Mouse (Mus musculus) regulatory T cell (primary cell): ENCODE results near the gene Slit3.

ENCODE experiments used
- in situ Hi-C: fragments of 300-600 bp; cut with MboI, MseI; formaldehyde crosslinking; loops from one replicate; pipeline ENCODE4 v1.15.1; 2025; ENCODE audit warnings: high pct_unique_total_duplicates

The Slit3 gene

DNA sequence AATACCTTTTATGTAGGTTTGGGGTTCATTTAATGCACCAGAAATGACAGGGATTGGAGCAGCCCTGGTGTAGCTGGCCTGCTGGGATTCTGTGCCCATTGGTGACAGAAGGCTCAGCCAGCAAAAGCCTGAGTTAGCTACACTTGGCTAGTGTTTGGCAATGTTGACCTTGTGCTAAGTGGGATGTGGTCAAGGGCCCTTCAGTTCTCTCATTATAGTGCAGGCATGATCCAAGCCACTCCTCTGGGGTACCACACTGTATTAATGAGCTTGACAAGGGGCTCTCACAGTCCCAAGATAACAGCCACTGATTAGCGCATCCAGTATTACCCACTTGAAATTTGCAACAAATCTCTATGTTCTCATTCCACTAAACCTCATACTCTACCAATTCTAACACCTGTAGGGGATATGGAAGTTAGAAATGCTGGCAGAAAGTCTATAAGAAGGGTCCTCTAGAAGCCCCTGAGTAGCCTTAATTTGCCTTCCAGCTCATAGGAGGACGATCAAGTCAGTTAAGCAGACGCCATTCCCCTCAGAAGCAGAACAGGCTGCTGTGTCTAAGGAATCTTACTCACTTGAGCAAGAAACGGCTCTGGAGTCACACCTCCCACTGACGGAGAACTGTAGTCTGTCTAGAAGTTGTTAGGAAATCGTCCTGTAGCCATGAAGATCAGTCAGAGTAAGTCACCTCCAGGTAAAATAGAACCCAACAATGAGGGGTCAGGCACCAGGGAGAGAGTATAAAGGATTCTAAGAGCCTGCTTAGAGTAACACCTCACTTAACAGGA, 448.3 kb downstream of the Slit3 start:
- in situ Hi-C loops = no loop called here

DNA sequence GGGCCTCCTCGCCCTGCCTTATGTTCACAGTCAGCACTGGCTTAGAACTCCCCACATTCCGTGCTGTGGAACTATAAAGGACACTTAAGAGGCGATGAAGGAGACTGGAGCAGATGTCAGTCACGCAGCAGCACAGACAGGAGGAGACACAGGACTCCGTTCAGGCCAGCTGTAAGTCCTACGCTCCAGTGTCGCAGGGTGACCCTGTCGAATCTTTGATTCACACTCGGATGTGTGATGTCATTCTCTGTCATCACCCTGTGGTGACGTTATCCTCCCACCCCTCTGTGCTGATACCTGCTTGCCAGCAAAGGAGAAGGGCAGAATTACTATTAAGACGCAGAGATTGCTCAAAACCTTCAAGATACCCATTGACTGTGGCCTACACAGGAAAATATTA, 448.9 kb downstream of the Slit3 start:
- in situ Hi-C loops = no loop called here

DNA sequence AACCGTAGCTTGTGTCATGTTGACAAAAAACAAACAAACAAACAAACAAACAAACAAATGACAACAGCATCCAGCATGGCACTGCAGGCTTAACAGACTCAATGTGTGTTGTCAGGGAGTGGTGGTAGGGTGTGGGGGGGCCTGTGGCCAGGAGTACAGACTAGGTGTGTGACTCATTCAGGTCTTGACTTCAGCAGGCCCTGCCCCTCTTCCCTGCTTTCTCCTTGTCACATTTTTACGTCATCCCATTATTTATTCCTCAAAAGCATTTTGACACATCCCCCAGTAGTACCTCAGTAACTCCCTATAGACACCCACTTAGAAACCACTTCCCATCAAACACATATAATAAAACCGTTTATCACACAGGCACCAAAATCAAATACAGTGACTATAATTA, 450.9 kb downstream of the Slit3 start:
- in situ Hi-C loops = no loop called here

DNA sequence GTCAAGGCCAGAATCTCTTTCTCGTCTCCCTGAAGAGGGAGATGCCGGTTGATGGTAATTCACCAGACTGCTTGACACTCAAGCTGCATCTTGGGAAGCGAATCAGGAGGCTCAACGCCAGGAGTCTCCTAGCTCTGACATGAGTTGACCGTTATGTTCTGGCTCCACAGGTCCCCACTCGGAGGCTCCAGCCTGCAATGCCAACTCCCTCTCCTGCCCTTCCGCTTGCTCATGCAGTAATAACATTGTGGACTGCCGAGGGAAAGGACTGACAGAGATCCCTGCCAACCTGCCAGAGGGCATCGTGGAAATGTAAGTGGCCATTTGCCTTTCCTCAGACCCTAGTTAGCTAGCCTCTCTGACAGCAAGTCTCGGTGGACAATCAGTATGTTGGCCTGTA, 457.8 kb downstream of the Slit3 start:
- in situ Hi-C loops = no loop called here

DNA sequence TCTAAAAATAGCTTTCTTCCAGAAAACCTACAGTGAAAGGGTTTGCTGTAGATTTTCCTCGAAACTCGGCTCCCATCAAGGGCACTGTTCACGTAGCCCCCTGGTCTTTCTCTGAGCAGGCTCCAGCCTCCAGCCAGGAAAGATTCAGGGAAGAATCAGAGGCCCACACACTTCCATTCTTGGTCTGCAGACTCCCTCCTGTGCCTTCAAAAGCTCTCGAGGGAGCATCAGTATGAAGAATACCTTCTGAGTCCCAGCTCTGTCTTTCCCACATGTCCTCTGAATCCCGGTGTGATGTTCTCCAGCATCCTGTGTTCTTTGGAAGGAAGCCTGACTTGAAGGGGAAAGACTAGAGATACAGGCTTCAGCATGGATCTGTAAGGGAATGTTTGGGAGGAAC, 461.6 kb downstream of the Slit3 start:
- in situ Hi-C loops = no loop called here

DNA sequence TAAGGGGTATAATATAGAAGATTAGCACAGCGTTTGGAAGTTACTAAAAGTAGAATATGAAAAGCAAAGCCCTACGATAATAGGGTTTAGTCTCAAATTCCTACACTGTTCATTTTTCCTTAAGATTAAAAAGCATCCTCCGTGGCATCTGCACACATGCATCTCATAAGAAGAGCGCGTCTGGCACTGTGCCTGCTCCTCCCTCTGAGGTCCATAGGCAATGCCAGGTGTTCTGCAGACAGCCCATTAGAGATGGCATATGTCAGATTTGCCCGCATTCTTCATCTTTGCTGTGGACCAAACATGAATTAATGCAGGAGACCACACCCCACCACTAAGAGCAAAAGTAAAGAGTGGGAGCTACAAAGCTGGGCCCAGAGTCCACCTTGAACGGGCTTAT, 462.6 kb downstream of the Slit3 start:
- in situ Hi-C loops = no loop called here

DNA sequence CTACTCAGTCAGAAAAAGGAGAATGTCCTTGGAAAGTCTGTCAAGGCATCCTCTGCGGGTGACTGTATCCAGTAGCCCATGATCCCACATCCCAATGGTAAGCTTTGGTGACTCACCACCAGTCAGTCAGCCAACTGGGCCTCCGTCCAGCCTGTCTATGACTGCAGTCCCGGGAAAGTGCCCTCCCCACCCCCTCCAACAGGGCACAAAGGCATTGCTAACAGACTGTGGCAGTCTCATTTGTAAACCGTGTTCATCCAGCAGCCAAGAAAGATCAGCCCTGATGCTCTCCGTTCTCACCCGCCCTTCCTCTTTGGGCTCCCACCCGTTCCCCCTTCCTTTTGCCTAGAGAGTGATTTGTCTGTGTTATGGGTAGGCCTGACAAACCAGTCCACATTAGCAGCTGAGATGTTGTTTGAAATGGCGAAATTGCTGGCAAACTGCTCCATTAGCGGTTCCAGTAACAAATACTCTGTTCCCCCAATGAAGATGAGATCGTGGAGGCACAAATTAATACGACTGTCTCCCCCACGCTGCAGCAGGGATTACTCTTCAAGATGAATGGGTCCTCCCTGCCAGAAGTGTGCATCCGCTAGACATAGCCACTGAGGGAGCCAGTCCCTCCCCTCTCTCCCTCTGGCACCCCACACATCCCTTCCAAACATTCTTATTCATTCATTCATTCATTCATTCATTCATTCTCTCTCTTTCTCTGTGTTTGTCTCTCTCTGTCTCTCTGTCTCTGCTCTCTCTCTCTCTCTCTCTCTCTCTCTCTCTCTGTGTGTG, 466.3 kb downstream of the Slit3 start:
- in situ Hi-C loops = no loop called here

DNA sequence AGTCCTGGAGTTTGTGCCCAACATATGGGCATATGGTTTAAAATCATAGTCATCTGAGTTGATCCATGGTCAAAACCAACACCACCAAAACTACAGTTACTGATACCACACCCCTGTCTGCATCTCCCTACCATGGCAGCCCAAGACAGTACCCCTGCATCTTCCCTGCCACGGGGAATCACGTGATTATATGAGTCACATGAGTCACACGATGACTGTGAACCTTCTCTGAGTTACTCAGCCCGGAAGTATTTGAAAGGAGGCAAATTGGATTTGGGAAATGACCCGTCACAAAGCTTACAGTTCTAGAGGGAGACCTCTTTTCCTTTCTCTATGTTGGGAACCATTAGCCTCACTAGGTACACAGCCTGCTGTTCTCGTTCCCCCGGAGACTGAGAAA, 468.9 kb downstream of the Slit3 start:
- in situ Hi-C loops = no loop called here

DNA sequence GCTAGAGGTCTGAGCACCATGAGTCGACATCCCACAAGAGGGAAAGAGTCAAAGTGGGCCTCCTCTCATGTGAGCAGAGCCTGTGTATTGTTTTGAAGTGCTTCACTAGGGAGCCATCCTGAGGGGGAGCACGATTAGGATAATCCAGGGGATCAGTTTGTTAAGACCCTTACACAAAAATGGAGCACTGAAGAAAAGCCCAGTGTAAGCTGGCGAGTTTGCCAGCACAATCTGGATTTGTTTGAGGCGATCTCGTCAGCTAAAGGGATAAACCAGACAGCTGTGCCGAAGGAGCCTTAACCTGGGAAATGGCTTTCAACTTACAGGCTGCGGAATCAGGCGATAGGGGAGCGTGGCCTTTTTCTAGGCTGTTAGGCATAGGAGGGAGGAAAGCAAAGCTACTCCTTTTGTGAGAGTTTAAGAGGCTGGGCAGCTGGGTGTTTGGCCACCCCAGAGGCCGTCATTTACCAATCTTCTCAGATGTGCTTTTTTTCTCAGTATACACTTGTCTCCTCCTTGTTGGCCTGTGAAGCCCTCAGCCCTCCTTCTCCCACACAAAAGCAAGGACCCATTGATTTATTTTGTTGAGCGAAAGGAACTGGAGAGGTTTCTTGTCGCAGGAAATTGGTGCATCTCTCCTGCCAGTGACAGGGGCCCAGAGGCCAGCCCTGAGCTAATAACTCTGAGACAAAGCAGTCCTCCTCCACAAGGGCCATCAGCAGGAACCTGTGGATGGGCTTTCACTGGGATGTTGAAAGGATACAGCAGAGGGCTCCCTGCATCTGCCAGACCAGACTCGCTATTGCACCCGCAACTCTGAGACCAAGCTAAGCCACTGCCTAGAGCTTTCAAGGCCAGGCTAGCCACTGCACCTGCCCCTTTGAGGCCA, 472.4 kb downstream of the Slit3 start:
- in situ Hi-C loops = no loop called here

DNA sequence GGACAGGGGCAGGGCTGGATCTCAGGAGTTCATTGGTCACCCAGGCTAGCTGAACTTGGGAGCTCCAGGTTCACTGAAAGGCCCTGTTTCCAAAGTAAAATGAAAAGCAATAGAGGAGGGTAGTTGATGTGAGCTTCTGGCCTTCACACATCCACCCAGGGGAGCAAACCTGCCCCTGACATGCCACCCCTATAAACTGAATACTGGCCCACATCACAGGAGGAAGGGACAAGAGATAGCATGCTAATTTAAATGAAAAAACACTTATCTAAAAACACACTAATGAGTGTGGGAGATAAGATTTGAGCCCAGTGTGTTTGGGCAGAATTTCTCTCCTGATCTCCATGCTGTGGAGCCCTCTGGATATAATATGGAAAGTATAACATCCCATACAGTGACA, 475.0 kb downstream of the Slit3 start:
- in situ Hi-C loops = no loop called here

DNA sequence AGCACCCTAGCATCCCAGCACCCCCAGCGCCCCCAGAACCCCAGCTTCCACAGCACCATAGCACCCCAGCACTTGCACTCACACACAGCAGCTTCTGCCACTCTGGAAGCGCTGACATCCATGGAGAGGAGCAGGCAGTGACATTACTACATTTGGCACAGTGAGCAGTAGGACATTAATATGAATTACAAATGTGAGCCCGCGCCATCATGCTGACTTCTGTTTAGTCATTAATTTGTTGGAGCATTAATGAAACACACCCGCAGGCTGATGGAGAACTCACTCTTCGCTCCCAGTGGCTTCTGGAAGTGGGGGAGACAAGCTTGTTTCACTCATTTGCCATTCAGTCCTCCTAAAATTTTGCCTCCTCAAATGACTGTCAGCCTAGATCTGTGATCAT, 476.9 kb downstream of the Slit3 start:
- in situ Hi-C loops = no loop called here

DNA sequence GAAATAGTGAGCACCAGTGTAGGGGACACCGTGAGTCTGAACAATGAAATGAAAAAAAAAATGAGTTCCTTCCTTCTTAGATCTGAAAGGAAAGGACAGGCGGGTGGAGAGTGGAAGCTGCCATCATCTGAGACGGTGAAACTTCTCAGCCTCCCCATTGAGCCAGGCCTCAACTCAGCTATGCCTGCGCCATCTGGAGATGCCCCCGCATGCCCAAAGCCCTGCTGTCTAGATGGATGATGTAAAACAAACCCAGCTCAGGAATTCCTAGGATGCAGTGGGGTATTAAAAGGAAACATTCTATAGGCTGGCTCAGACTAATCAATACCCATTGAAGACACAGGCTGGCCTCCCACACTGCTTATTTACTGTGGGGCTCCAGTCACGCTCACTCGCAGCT, 477.7 kb downstream of the Slit3 start:
- in situ Hi-C loops = no loop called here

DNA sequence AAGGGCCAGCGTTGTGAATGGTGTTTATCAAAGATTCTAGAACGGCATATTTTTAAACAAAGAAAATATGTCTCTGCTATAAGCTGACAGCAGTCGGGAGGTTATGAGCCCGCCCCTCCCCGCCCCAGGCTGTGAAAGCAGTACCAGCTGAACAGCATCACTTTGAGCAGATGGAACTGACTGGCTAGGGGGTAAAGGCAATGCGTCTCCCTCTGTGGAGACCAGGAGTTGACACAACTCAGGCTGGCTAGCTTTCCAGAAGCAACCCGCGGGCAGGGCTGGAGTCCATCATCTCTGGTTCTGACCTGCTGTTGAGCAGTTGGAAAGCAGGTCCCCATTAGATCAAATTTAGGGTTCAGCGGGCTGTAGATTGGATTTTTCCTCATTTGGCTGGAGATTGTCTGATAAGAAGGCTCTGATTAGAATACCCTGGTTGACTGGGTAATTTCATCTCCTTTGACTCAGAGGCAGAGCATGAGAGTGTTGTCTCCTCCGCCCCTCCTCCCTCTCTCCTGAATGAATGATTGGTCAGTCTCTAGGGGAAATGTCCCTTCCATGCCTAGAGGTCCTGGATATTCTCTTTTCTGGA, 480.7 kb downstream of the Slit3 start:
- in situ Hi-C loops = no loop called here

DNA sequence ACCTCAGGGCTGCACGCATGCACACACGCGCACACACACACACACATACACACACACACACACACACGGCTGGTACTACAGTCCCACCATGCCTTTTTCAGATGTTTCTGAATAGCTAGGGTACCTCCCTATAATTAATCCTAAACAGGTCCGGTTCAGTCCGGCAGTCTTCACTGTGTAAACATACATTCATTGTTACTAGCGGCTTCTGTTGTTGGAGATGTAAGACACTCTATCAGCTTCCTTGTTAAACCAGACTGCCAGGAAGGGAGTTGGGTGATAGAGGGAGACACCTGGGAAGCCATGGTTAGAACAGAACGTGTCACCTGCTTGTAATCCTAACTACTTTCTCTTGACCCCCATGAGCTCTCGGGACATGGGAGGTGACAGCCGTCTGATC, 481.6 kb downstream of the Slit3 start:
- in situ Hi-C loops = no loop called here

DNA sequence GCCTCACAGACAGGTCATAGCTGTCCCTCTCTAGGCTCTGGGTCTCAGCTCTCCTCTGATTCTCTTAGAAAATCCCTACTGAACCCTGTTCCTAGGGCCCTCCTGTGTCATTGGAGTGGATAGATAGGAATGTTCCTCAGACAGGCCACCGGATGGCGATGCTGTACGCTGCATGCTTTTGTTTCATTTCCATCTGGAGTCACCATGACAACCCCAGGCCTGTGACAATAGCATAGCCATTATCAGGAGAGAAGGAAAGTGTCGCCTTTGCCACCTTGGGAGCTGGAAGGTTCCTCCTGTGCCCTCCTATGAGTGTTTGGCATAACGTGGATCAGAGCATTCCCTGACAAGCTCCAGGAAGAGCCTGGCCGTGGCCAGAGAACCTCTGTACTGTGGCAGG, 482.9 kb downstream of the Slit3 start:
- in situ Hi-C loops = no loop called here

DNA sequence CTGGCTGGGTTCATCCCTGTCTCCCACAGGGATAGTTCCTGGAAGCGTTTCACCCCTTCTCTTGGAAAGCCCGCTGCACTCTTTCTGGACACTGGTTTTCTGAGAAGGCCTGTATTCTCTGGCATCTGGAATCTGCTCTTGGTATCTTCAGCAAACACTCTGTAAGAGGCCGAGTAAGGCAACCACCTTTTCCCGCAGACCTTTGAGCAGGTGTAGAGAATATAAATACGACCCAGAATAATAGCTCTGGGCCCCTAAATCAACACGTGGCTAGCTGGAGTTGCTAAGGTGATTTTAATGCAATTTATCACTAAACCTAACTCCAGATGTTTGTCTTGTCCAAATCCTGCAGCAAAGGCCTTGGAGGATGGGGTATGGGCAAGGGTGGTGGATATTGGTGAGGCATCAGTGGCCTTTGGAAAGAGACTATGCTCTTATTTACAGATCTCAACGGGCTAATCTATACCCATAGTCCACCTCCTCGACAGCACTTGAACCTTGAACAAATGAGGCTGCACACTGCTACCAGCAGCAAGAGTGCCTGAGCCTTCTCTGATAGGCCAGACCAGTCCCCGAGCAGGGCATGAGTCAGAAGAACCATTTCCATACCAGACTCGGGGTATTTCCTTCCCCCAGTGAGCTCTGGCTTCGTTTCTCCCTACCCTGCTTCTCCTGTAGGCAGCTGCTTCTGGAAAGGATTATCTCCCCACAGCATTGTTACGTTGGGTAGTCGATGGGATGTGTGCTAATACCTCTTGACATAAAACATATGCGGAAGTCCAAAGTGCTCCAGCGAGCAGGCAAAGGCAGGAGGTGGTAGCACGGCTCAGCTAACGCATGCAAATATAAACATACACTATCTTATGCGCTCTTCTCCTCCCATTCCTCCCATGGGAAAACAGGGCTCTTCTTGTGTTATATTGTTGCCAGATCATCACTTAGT, 484.1 kb downstream of the Slit3 start:
- in situ Hi-C loops = no loop called here

DNA sequence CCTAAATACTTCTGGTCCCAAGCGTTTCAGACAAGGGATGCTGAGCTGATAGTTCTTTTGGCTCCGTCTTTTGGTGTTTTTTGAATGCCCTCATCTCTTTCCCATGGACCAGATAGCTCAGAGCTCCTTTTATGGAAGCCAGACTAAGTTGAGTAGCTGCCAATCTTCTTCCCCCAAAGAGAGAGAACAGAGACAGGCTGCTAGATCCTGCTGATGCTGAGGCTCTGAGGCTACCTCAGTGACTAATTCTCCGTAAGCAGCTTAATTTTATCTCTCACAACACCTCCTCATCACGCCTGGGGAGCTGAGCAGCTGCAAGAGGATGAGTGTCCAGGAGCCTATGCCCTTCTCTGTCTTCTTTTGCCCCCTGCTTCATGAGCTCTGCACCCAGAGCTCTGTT, 486.2 kb downstream of the Slit3 start:
- in situ Hi-C loops = no loop called here

DNA sequence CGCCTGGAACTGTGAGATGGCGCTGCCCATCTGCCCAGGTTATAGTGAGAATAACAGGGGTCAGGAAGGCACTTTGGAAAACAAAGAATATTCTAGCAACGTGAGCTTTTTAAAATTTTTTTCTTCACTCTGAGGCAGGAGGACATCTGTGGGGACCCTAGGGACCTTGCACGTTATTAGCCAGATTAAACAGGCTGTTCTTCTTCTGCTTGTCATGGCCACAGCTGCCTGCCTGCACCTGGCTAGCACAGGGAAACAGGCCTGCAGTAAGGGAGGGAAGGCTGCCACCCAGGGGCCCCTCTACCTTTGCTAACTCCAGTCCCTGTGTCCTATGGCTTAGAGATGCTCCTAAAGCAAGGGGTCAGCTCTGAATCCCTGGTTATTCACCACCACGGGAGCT, 487.8 kb downstream of the Slit3 start:
- in situ Hi-C loops = no loop called here

DNA sequence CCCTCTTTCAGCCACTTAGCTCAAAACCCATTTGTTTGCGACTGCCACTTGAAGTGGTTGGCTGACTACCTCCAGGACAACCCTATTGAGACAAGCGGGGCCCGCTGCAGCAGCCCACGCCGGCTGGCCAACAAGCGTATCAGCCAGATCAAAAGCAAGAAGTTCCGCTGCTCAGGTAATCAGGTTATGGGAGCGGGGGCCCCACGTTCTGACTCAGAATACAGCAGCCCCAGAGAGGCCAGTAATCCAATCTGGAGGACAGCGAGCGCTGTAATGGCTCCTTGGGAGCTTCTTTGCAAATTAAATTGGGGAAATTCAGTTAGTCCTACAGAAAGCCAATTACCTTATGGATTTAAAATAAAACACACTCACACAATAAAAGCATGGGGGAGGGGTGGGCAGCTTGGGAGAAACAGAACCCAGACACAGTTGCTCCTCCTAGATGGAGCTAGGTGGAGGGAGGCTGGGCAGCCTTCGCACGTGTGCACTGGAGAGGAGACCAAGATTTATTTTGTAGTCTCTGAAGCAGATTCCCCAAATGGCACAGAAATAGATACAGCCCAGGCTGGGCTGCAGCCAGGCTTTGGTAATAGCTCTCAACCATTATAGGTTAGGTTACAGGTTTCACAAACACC, 491.4 kb downstream of the Slit3 start:
- in situ Hi-C loops = no loop called here

DNA sequence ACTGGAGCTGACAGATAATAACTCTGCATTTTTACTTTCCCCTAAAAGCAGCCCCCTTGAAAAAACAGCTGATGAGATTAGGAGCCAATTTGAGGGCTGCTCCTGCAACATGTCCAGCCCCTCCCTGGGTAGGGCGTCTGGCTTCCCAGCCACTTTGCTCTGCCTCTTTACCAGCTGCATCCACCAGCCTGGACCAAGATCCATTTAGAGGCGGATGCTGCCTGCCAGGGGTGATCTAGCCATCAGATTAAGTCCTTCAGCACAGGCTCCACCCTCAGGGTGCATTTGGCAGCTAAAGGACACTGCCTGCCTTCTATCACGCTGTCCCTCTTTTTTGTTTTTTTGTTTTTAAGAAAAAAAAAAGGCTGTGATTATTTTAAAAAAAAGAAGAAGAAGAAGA, 493.5 kb downstream of the Slit3 start:
- in situ Hi-C loops = no loop called here
